In the genomic region with DNA sequence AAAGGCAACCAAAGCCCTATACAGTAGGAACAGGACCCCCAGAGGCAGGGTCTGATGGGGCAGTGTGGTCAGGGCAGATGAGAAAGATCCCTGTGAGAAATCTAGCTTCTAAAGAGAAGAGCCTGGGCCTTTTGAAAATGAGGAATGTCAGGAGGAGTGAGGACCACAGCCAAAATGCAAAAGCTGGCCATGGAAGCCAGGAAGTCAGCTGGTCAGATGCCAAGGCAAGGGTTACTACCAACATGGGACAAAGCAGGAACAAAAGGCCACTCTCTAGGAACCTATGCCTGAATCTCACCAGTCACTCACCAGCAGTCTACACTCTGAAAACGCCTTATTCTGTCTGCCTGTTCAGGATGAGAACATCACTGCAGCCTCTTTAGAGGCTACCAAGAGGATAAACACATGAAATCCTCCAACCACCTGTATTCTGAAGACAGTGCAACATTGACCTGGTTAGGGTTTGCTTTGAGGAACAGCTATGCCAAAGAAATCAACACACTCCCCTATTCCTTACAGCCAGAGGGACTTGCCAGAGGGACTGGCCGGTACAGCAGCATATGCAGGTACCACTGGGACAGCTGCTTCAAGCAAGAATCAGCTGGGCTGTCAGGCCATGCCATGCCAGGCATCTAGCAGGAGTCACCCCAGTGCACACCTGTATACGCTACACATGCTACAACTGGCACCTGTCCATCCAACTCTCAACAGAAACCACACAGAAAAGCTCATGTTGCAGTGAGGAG, we compare ENCODE assay signal across 8 mouse cellular contexts. TPM values are rescaled to one million over a fixed set of nuclear protein-coding genes. Genes with fewer than 3 reads are reported as not detected.
DNase-seq lines count a peak whose midpoint lies in the region; ATAC-seq lines count a peak whose summit lies in the region.
"Had no signal": no experiment of that assay in that cellular context is flagged by ENCODE, and none has a peak within 500 bp of the region (broad histone marks: within the 10 kb centered on the region; RNA-seq: fewer than 3 reads in every experiment).

No protein-coding gene starts in this region.

- H3K27ac ChIP-seq in neural tube, embryonic 13.5 days (replicated peaks): no peak overlapping the region
- H3K27ac ChIP-seq: liver, embryonic 14.5 days had no signal

- H3K4me1 ChIP-seq in neural tube, embryonic 13.5 days (replicated peaks): peaks cover 54% of the 10 kb centered on the region

- ATAC-seq in neural tube, embryonic 13.5 days (ENCODE audit: low read depth): no peak
- ATAC-seq in activated CD4-positive, CD25-positive, alpha-beta regulatory T cell, adult 4 months: no peak

- no peak overlapping the region for H3K4me2 ChIP-seq in neural tube, embryonic 13.5 days

- WGBS in neural tube, embryonic 13.5 days: 83% methylated on average over 3 of the region's 3 CpGs

- 0 out of 2 replicates have a peak overlapping the region, but pooled peaks have one; percentile 34 for H3K9ac ChIP-seq in neural tube, embryonic 13.5 days
- H3K9ac ChIP-seq: liver, embryonic 14.5 days had no signal

- H3K4me3 ChIP-seq in neural tube, embryonic 13.5 days: no peak overlapping the region

- H3K9me3 ChIP-seq in neural tube, embryonic 13.5 days: no peaks in the 10 kb centered on the region

- no peak for DNase-seq in neural tube, embryonic 10.5 days (ENCODE audit: extremely low spot score, low spot score)
- DNase-seq in cerebellum, postnatal 14 days: peak; percentile 59 to 75
- peak; percentile 62 for DNase-seq in kidney, postnatal 10 days
- no peak for DNase-seq in natural killer cell, adult 2 months (ENCODE audit: low spot score in 2 of 2)
- no peak for DNase-seq in right cerebral cortex, adult 18-20 months

- H3K36me3 ChIP-seq in neural tube, embryonic 13.5 days: no peaks in the 10 kb centered on the region

- H3K27me3 ChIP-seq in neural tube, embryonic 13.5 days: no peaks in the 10 kb centered on the region

RNA-seq across cellular contexts. Expression of a gene that starts 8.6 kb away (rescaled TPM):
- 25.5 and 29.0 TPM in 2 replicates for polyA plus RNA-seq in neural tube, embryonic 13.5 days (2015; fragmentation: Nextera tagmentation; extraction: Ambion mirVana)
- 1 to 10 TPM; 5.1 to 5.8 TPM for polyA plus RNA-seq in activated CD4-positive, CD25-positive, alpha-beta regulatory T cell, adult 4 months (2017; shearing (Covaris generic))

Comparison
In these comparisons a context has a peak if more than half of its experiments do, and no peak if none do; other contexts are left out.
1. DNase-seq: peak in cerebellum, postnatal 14 days (2 of 2) and kidney, postnatal 10 days (single experiment); none in neural tube, embryonic 10.5 days (single experiment), natural killer cell, adult 2 months (0 of 2) and right cerebral cortex, adult 18-20 months (single experiment).